Mouse (Mus musculus) MEL (cell line): ENCODE measurements around the gene Plxdc2. TPM values are rescaled to one million over a fixed set of nuclear protein-coding genes. Genes with fewer than 3 reads are reported as not detected.

Experiments used
- DNase-seq: peaks from one replicate; pipeline ENCODE4 v3.0.0; 2011; ENCODE audit warnings: low read depth, low spot score
- H3K27ac ChIP-seq: 2 replicates; pipeline ENCODE4 v1.5.1; 2012; ENCODE audit warnings: low read depth, mild to moderate bottlenecking, control low read depth, low read length, moderate library complexity; ENCODE audit not compliant: control insufficient read depth
- H3K27me3 ChIP-seq, 2 experiments: fragments of 150-350 bp in 1 of 2; sonication (generic) in 1 of 2; 2 replicates each; pipeline ENCODE4 v1.6.1; 2012; ENCODE audit warnings: low read length in 2 of 2, mild to moderate bottlenecking in 2 of 2, improper control_type of control experiment in 1 of 2, moderate library complexity in 1 of 2; ENCODE audit not compliant: insufficient read depth in 2 of 2, control insufficient read depth in 1 of 2
- H3K36me3 ChIP-seq, 2 experiments: 2 replicates each; pipeline ENCODE4 v1.6.1; 2012 to 2014; ENCODE audit warnings: low read length in 2 of 2, improper control_type of control experiment in 1 of 2, inconsistent platforms in 1 of 2, mild to moderate bottlenecking in 1 of 2; ENCODE audit not compliant: insufficient read depth in 2 of 2, control insufficient read depth in 1 of 2
- H3K4me1 ChIP-seq, 2 experiments: fragments of 150-350 bp in 1 of 2; sonication (generic) in 1 of 2; 2 replicates each; pipeline ENCODE4 v1.6.1; 2012; ENCODE audit warnings: low read length in 2 of 2, improper control_type of control experiment in 1 of 2, mild to moderate bottlenecking in 1 of 2; ENCODE audit not compliant: insufficient read depth in 2 of 2, control insufficient read depth in 1 of 2
- H3K4me3 ChIP-seq, 2 experiments: fragments of 150-350 bp in 1 of 2; sonication (generic) in 1 of 2; 2 replicates each; pipeline ENCODE4 v1.5.1; 2012; ENCODE audit warnings: low read depth in 2 of 2, low read length in 2 of 2, mild to moderate bottlenecking in 2 of 2, moderate library complexity in 2 of 2, control low read depth in 1 of 2, improper control_type of control experiment in 1 of 2; ENCODE audit not compliant: control insufficient read depth in 1 of 2, insufficient read depth in 1 of 2
- H3K79me2 ChIP-seq: 2 replicates; pipeline ENCODE4 v1.6.1; 2012; ENCODE audit warnings: mild to moderate bottlenecking, low read length, moderate library complexity; ENCODE audit not compliant: control insufficient read depth, poor library complexity, insufficient read depth
- H3K9ac ChIP-seq: 2 replicates; pipeline ENCODE4 v1.6.1; 2012; ENCODE audit warnings: low read depth, mild to moderate bottlenecking, control low read depth, low read length, moderate library complexity; ENCODE audit not compliant: control insufficient read depth, poor library complexity, severe bottlenecking
- H3K9me3 ChIP-seq: fragments of 150-350 bp; sonication (generic); replicated peaks from 2 replicates; pipeline ENCODE4 v1.6.1; 2012; ENCODE audit warnings: mild to moderate bottlenecking, low read length, improper control_type of control experiment, moderate library complexity; ENCODE audit not compliant: insufficient read depth
- EP300 ChIP-seq, 2 experiments: IDR thresholded peaks; 2 replicates each; pipeline ENCODE4 v1.6.1; 2011; ENCODE audit warnings: improper control_type of control experiment in 2 of 2, low read length in 2 of 2, low read depth in 1 of 2, mild to moderate bottlenecking in 1 of 2
- ETS1 ChIP-seq: IDR thresholded peaks from 2 replicates; pipeline ENCODE4 v1.6.1; 2012; ENCODE audit warnings: low read depth, mild to moderate bottlenecking, inconsistent platforms, low read length, improper control_type of control experiment, moderate library complexity
- JUND ChIP-seq: IDR thresholded peaks from 2 replicates; pipeline ENCODE4 v1.6.1; 2011; ENCODE audit warnings: low read depth, mild to moderate bottlenecking, improper control_type of control experiment, low read length
- MAFK ChIP-seq: IDR thresholded peaks from 2 replicates; pipeline ENCODE4 v1.6.1; 2011; ENCODE audit warnings: low read depth, mild to moderate bottlenecking, low read length, improper control_type of control experiment, borderline replicate concordance
- MEF2A ChIP-seq: IDR thresholded peaks from 2 replicates; pipeline ENCODE4 v1.6.1; 2014; ENCODE audit warnings: low read depth, mild to moderate bottlenecking, inconsistent platforms, low read length, improper control_type of control experiment; ENCODE audit not compliant: poor library complexity, insufficient replicate concordance, severe bottlenecking; ENCODE audit errors: extremely low read depth
- MYB ChIP-seq: IDR thresholded peaks from 2 replicates; pipeline ENCODE4 v1.6.1; 2011; ENCODE audit warnings: mild to moderate bottlenecking, low read depth, low read length, improper control_type of control experiment
- NELFE ChIP-seq: IDR thresholded peaks from 2 replicates; pipeline ENCODE4 v1.6.1; 2011; ENCODE audit warnings: low read depth, low read length, improper control_type of control experiment
- POLR2AphosphoS2 ChIP-seq: IDR thresholded peaks from 2 replicates; pipeline ENCODE4 v1.6.1; 2011; ENCODE audit warnings: low read length, improper control_type of control experiment
- RAD21 ChIP-seq: IDR thresholded peaks from 2 replicates; pipeline ENCODE4 v1.6.1; 2011; ENCODE audit warnings: mild to moderate bottlenecking, low read depth, low read length, improper control_type of control experiment
- RCOR1 ChIP-seq: IDR thresholded peaks from 2 replicates; pipeline ENCODE4 v1.6.1; 2012; ENCODE audit warnings: low read depth, mild to moderate bottlenecking, inconsistent platforms, low read length, improper control_type of control experiment
- SIN3A ChIP-seq: IDR thresholded peaks from 2 replicates; pipeline ENCODE4 v1.6.1; 2012; ENCODE audit warnings: low read length, improper control_type of control experiment, inconsistent platforms
- SMC3 ChIP-seq: IDR thresholded peaks from 2 replicates; pipeline ENCODE4 v1.6.1; 2011; ENCODE audit warnings: low read depth, low read length, improper control_type of control experiment
- TAL1 ChIP-seq: IDR thresholded peaks from 2 replicates; pipeline ENCODE4 v1.6.1; 2012; ENCODE audit warnings: mild to moderate bottlenecking, inconsistent platforms, low read length, moderate library complexity, mixed read lengths
- TBP ChIP-seq: IDR thresholded peaks from 2 replicates; pipeline ENCODE4 v1.8.0; 2011; ENCODE audit warnings: low read depth, low read length, improper control_type of control experiment
- TCF12 ChIP-seq: IDR thresholded peaks from 2 replicates; pipeline ENCODE4 v1.6.1; 2014; ENCODE audit warnings: low read depth, mild to moderate bottlenecking, inconsistent platforms, low read length, improper control_type of control experiment, moderate library complexity
- UBTF ChIP-seq: IDR thresholded peaks from 2 replicates; pipeline ENCODE4 v1.6.1; 2012; ENCODE audit warnings: low read depth, mild to moderate bottlenecking, inconsistent platforms, low read length, improper control_type of control experiment, moderate library complexity, borderline replicate concordance; ENCODE audit not compliant: insufficient read depth
- USF1 ChIP-seq: IDR thresholded peaks from 2 replicates; pipeline ENCODE4 v1.6.1; 2014; ENCODE audit warnings: low read depth, mild to moderate bottlenecking, inconsistent platforms, low read length, improper control_type of control experiment, moderate library complexity
- USF2 ChIP-seq, 2 experiments: IDR thresholded peaks; 2 replicates each; pipeline ENCODE4 v1.6.1; 2011 to 2012; ENCODE audit warnings: improper control_type of control experiment in 2 of 2, low read length in 2 of 2, borderline replicate concordance in 1 of 2, inconsistent platforms in 1 of 2, low read depth in 1 of 2, mild to moderate bottlenecking in 1 of 2; ENCODE audit not compliant: insufficient read depth in 1 of 2
- ZC3H11A ChIP-seq: IDR thresholded peaks from 2 replicates; pipeline ENCODE4 v1.6.1; 2012; ENCODE audit warnings: low read depth, mild to moderate bottlenecking, inconsistent platforms, low read length, improper control_type of control experiment
- polyA plus RNA-seq, 2 experiments: library from polyadenylated mRNA; stranded (reverse) in 1 of 2; unstranded in 1 of 2; fragments of >175 nt in 1 of 2; fragments of >200 nt in 1 of 2; gene quantifications; 2 replicates each; pipeline versions ENCODE4 v1.2.1 to v1.2.4; 2012; ENCODE audit warnings: low replicate concordance in 2 of 2, low read depth in 1 of 2; ENCODE audit not compliant: insufficient read length in 2 of 2, insufficient read depth in 1 of 2, missing spikeins in 1 of 2
- total RNA-seq: library from RNA; depleted of rRNA; stranded (reverse); fragments of 300-350 nt; gene quantifications from 2 replicates; pipeline ENCODE4 v1.2.3, GENCODE M21; 2012

Gene Plxdc2
- total and polyA plus RNA-seq, 3 experiments: not detected

DNA sequence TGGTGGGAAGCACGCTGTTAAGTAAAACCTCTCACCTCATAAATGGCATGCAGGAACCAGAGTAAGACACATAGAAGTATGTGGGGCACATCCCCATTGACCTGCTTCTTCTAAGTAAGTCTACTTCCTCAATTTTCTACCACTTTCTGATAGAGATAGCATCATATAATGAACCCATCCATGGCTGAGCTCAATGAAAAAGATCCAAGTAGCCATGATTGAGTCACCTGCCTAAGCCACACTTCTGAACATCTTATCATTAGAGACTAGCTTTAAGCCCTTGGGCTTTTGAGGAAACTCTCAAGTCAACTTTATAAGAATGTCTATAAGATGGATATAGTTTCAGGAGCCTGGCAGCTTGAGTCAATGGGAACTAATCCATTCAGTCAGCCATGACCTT is 14.3 kb downstream of the Plxdc2 start (continued):
- TF ChIP-seq POLR2AphosphoS2: no peak
- no peak for TF ChIP-seq TAL1
- no peak for TF ChIP-seq MAFK
- no peak for TF ChIP-seq TCF12
- TF ChIP-seq, all 39 proteins: peak for 3

DNA sequence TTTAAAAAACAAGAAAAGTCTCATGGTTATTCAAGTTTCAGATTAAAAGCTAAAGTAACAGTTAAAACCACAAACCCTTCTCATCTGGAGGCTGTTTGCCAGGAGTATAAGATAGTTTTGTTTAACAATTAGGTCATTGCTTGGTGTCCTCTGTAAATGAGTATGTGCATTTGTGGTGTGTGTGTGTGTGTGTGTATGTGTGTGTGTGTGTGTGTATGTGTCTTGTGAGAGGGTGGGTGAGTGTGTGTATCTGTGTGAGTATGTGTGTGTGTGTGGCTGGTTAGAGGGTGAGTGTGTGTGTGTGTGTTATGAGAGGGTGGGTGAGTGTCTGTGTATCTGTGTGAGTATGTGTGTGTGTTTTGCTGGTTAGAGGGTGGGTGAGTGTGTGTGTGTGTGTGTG is 18.2 kb downstream of the Plxdc2 start:
- no peak overlapping the region for H3K9ac ChIP-seq
- no peaks in the 10 kb centered on the region for H3K9me3 ChIP-seq
- DNase-seq: peak; percentile 57
- TF ChIP-seq RCOR1 (peak; percentile 9; the same call in 1 of the 2 replicates), RAD21 (no peak), EP300 (IDR thresholded peaks at IDR 0.05; ENCODE audit: low read depth in 1 of 2, low read length in 2 of 2) (peak; percentile 32 to 76; a peak in 3 of 4 replicates), JUND (no peak), ETS1 (peak; percentile 87), SMC3 (no peak), TCF12 (0 out of 2 replicates have a peak, but pooled peaks have one; percentile 32), MAFK (no peak), USF1 (no peak), MYB (peak; percentile 63; the same call in 1 of the 2 replicates)
- TF ChIP-seq, all 39 proteins: peak for 5
- peaks cover 0 to 15% of the 10 kb centered on the region in 2 experiments; a peak in 2 of 4 replicates for H3K36me3 ChIP-seq
- no peak overlapping the region for H3K4me3 ChIP-seq
- peaks cover 4 to 20% of the 10 kb centered on the region in 2 experiments for H3K4me1 ChIP-seq
- H3K27me3 ChIP-seq: no peaks in the 10 kb centered on the region
- peak overlapping the region; percentile 41 for H3K27ac ChIP-seq
- no peaks in the 10 kb centered on the region for H3K79me2 ChIP-seq

DNA sequence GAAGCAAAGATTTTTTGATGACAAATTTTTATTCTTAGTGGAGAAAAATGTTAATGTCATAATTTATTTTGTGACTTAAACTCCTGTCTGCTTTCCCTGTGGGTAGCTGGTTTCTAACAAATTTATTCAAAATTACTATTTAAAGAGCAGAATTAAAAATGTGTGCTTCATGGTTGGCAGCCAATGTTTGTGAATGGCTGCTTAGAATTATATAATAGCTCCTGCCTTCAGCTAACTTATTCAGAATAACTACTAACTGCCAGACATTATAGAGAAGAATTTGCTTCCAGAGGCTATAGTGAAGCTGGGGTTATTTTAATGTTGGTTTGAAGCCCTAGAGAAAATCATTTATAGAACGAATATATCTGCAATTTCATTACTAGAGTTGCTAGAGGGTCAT is 30.1 kb downstream of the Plxdc2 start:
- Histone ChIP-seq H3K9ac (no peak overlapping the region), H3K9me3 (no peaks in the 10 kb centered on the region), H3K27me3 (no peaks in the 10 kb centered on the region), H3K4me1 (no peaks in the 10 kb centered on the region), H3K27ac (no peak overlapping the region), H3K36me3 (no peaks in the 10 kb centered on the region), H3K4me3 (no peak overlapping the region), H3K79me2 (no peaks in the 10 kb centered on the region)
- no peak for DNase-seq
- TF ChIP-seq TCF12 (no peak), UBTF (no peak)

DNA sequence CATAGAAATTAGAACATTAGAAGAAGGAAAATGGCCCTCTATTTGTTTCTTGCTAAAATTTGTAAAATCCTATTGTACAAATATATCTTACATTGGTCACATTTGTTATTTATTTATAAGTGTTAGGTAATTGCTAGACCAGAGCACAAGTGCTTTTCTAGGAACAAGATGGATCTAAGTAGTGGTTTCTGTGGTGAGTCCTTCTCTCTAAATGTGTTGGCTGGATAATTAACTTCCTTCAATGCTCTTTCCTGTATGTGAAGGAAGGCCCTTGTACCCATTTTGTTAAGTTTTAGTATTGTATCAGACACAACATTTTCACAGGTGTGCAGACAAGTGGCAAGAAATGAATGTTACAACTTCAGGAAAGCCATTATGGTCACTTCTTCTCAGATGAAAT is 30.6 kb downstream of the Plxdc2 start:
- Histone ChIP-seq H3K9me3 (no peaks in the 10 kb centered on the region), H3K4me1 (no peaks in the 10 kb centered on the region), H3K79me2 (no peaks in the 10 kb centered on the region), H3K27me3 (no peaks in the 10 kb centered on the region), H3K36me3 (no peaks in the 10 kb centered on the region), H3K4me3 (no peak overlapping the region), H3K9ac (no peak overlapping the region), H3K27ac (no peak overlapping the region)
- no peak for DNase-seq
- TF ChIP-seq NELFE (no peak), MEF2A (no peak), ZC3H11A (no peak), TBP (no peak), USF2 (IDR thresholded peaks at IDR 0.05; ENCODE audit: borderline replicate concordance in 1 of 2, insufficient read depth in 1 of 2, low read depth in 1 of 2, low read length in 2 of 2) (no peak), SIN3A (no peak), RCOR1 (no peak)
